Mouse (Mus musculus) liver, postnatal 0 days (tissue): ENCODE results near the gene Unc5b. TPM values are rescaled to one million over a fixed set of nuclear protein-coding genes. Genes with fewer than 3 reads are reported as not detected.

ENCODE experiments used
- ATAC-seq: fragments of 200-750 bp; cut with Nextera tagmentation; 2 replicates; pipeline ENCODE4 v1.8.0; 2017; ENCODE audit warnings: mild to moderate bottlenecking, moderate library complexity
- DNase-seq: peaks from one replicate; pipeline ENCODE4 v3.0.0-alpha.2; 2016
- H3K27ac ChIP-seq: fragments of 300-500 bp; sonication (generic); 2 replicates; pipeline ENCODE4 v1.5.1; 2014; ENCODE audit warnings: antibody characterized with exemption, moderate library complexity, mild to moderate bottlenecking, low read depth
- H3K27me3 ChIP-seq: fragments of 300-500 bp; sonication (generic); 2 replicates; pipeline ENCODE4 v1.6.1; 2014; ENCODE audit warnings: low read length, control low read depth, mixed read lengths; ENCODE audit not compliant: insufficient read depth
- H3K36me3 ChIP-seq: fragments of 300-500 bp; sonication (generic); replicated peaks from 2 replicates; pipeline ENCODE4 v1.6.1; 2014; ENCODE audit warnings: mild to moderate bottlenecking, control low read depth, low read length, moderate library complexity, mixed read lengths; ENCODE audit not compliant: insufficient read depth
- H3K4me1 ChIP-seq: fragments of 300-500 bp; sonication (generic); 2 replicates; pipeline ENCODE4 v1.6.1; 2014; ENCODE audit warnings: antibody characterized with exemption, mild to moderate bottlenecking, control low read depth; ENCODE audit not compliant: insufficient read depth
- H3K4me2 ChIP-seq: fragments of 300-500 bp; sonication (generic); 2 replicates; pipeline ENCODE4 v1.6.1; 2014; ENCODE audit warnings: low read depth, mild to moderate bottlenecking, low read length, moderate library complexity, mixed read lengths
- H3K4me3 ChIP-seq: fragments of 300-500 bp; sonication (generic); 2 replicates; pipeline ENCODE4 v1.5.1; 2014; ENCODE audit warnings: low read depth, low read length
- H3K9ac ChIP-seq: fragments of 300-500 bp; sonication (generic); replicated peaks from 2 replicates; pipeline ENCODE4 v1.6.1; 2014; ENCODE audit warnings: mild to moderate bottlenecking, moderate library complexity
- H3K9me3 ChIP-seq: fragments of 300-500 bp; sonication (generic); 2 replicates; pipeline ENCODE4 v1.6.1; 2016; ENCODE audit warnings: mild to moderate bottlenecking, control low read depth, low read length, mixed read lengths
- CTCF ChIP-seq: sonication (generic); IDR thresholded peaks from 2 replicates; pipeline ENCODE4 v1.5.1; 2016; ENCODE audit warnings: antibody characterized with exemption, low read depth
- EP300 ChIP-seq: IDR thresholded peaks from 2 replicates; pipeline ENCODE4 v1.6.1; 2016; ENCODE audit warnings: antibody characterized with exemption, low read depth, mild to moderate bottlenecking
- WGBS: fragments of 180-500 bp; shearing (Covaris S2); extraction: QIAGEN DNeasy Blood & Tissue Kit; methylation state at CpG from one replicate; pipeline ENCODE4 v1.1.7; 2014; ENCODE audit not compliant: insufficient replicate concordance; 5-methylcytosine and 5-hydroxymethylcytosine counted together
- polyA plus RNA-seq: library from polyadenylated mRNA; unstranded; fragments of >200 nt; fragmentation: Nextera tagmentation; extraction: Ambion mirVana; gene quantifications from 2 replicates; pipeline ENCODE4 v1.2.1, GENCODE M21; 2015

Unc5b gene
- polyA plus RNA-seq, 1 experiment from 2014 or later: 0.39 TPM

DNA sequence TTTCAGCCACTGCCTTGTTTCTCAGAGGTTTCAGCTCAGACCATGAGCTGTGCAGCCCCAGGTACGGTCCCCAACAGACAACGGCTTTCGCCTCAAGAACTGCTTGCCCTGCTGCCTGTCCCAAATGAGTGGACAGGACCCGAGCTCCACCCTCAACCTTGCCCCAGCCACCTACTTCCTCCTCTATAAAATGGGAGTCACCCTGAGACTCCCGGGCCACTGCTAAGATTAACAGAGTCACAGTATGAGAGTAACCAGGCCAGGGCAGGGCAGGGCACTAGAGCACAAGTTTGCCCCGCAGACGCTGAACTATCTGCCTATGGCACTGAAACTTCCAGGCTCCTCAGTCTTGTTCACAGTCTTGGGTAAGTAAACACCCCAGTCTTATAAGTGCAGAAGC lies 34.9 kb downstream of the Unc5b start:
- Histone ChIP-seq H3K9me3 (no peaks in the 10 kb centered on the region), H3K4me1 (peaks cover 4% of the 10 kb centered on the region; the same call in 1 of the 2 replicates), H3K27me3 (peaks cover 17% of the 10 kb centered on the region; the same call in 1 of the 2 replicates), H3K27ac (no peak overlapping the region), H3K4me2 (no peak overlapping the region), H3K9ac (no peak overlapping the region), H3K36me3 (no peaks in the 10 kb centered on the region), H3K4me3 (no peak overlapping the region)
- ATAC-seq (no peak), DNase-seq (no peak)
- TF ChIP-seq CTCF: no peak
- no peak for TF ChIP-seq EP300
- WGBS: 75% methylated on average over 7 of the region's 7 CpGs

DNA sequence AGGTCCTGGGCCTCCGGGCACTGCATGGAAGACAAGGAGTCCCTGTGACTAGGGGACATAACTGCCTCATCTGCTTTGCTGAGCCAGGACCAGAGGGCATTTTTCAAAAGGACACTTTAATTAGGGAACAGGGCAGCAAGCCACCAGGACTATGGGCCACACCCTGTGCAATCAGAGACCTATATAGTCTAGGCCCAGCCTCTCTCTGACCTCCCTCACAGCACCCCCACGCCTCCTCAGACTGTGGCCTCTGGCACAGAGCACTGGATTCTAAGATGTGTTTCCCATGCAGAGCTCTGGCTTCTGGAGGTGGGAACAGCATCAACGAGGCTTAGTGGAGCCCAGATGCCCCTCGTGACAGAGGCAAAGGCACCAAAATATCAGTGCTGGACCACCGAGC lies 35.4 kb downstream of the Unc5b start:
- DNase-seq (no peak), ATAC-seq (no peak)
- Histone ChIP-seq H3K4me3 (no peak overlapping the region), H3K36me3 (no peaks in the 10 kb centered on the region), H3K4me2 (no peak overlapping the region), H3K27me3 (peaks cover 15% of the 10 kb centered on the region; the same call in 1 of the 2 replicates), H3K4me1 (peaks cover 4% of the 10 kb centered on the region; the same call in 1 of the 2 replicates), H3K27ac (no peak overlapping the region), H3K9me3 (no peaks in the 10 kb centered on the region), H3K9ac (no peak overlapping the region)
- TF ChIP-seq EP300 (no peak), CTCF (no peak)
- WGBS: 60% methylated on average over 5 of the region's 5 CpGs

DNA sequence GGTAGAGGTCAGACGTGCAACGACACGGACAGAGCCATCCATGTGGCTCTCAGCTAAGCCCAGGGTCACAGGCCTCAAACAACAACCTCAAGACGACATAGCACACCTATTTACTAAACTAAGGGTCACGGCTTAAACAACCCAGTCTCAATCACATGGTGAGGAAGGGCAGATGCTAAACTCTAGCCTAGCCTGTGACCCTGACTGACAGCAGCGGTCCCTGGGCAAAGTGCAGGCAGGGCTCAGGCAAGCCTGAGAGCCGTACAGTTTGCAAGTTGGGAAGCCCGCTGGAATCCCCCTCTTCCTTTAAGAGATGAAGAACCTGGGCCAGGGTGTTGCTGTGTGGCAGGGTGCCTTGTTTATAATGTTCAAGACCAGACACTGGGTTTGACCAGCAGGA lies 36.6 kb downstream of the Unc5b start:
- H3K4me3 ChIP-seq: no peak overlapping the region
- peaks cover 4% of the 10 kb centered on the region; the same call in 1 of the 2 replicates for H3K4me1 ChIP-seq
- ATAC-seq (no peak), DNase-seq (no peak)
- TF ChIP-seq CTCF: no peak
- TF ChIP-seq EP300: no peak
- H3K36me3 ChIP-seq: no peaks in the 10 kb centered on the region
- H3K27ac ChIP-seq: no peak overlapping the region
- H3K9me3 ChIP-seq: no peaks in the 10 kb centered on the region
- 65% methylated on average over 8 of the region's 8 CpGs for WGBS
- H3K4me2 ChIP-seq: no peak overlapping the region
- H3K9ac ChIP-seq: no peak overlapping the region
- H3K27me3 ChIP-seq: peaks cover 10% of the 10 kb centered on the region; the same call in 1 of the 2 replicates

DNA sequence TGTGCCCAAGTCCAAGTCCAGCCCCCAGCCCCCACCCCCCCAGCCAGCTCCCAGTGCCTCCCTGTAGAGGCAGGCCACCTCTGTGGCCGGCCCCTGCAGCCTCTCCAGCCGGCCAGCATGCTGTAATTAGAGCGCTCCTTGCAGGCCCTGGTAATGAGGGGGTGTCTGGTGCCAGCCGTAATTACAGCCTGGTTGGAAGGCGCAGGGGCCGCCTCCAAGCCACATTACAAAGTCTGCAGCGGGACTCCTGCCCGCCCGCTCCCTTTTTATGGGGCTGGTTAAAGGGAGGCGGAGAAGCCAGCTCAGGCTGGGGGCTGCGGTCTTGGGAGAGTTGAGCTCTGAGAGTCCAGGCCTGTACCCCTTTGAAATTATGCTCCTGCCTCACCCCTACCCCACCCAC lies 37.0 kb downstream of the Unc5b start:
- Histone ChIP-seq H3K9ac (no peak overlapping the region), H3K4me2 (no peak overlapping the region), H3K27ac (no peak overlapping the region), H3K27me3 (peaks cover 9% of the 10 kb centered on the region; the same call in 1 of the 2 replicates), H3K4me3 (no peak overlapping the region), H3K36me3 (no peaks in the 10 kb centered on the region), H3K9me3 (no peaks in the 10 kb centered on the region), H3K4me1 (peaks cover 4% of the 10 kb centered on the region; the same call in 1 of the 2 replicates)
- 79% methylated on average over 11 of the region's 11 CpGs for WGBS
- DNase-seq (no peak), ATAC-seq (no peak)
- TF ChIP-seq EP300 (no peak), CTCF (no peak)

DNA sequence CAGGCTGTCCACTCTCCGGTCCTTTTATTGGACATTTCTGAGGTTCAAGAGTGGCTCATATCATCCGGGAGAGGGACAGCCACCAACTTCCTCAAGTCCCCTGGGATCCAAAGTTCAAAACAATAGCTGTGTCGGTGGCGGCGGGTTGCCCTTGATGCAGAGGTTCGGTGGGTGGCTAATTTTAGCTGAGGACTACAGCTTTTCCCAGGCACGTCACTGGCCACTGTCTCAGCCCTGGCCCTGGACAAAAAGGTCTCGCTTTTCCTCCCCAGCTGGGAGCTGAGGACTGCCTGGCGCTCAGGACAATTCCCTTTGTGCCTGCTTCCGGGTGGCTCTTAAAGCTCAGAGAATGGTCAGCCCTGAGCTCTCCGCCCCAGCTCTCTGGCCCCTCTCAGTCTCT lies 38.5 kb downstream of the Unc5b start:
- DNase-seq: no peak

DNA sequence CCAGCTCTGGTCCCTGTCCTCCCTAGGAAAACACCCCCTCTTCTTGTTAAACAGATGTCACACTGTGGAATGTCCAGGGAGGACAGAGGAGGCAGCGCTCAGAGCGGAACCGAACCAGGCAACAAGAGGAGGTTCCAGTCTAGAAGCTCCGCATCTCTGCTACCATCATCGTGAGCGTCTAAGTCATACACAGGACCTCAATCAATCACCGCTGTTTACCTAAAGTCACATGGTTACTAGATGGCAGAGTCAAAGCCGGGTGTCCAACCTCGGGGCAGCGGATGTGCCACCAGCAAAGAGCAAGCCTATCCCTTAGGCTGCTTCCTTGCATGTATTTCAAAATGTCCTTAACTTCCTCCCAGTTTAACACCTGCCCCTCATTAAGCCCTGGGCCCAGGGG lies 39.0 kb downstream of the Unc5b start:
- H3K27ac ChIP-seq: no peak overlapping the region
- DNase-seq (no peak), ATAC-seq (no peak; the same call in 1 of the 2 replicates)
- no peaks in the 10 kb centered on the region for H3K36me3 ChIP-seq
- no peak overlapping the region for H3K4me3 ChIP-seq
- H3K4me2 ChIP-seq: no peak overlapping the region
- WGBS: 29% methylated on average over 10 of the region's 10 CpGs
- H3K9me3 ChIP-seq: no peaks in the 10 kb centered on the region
- peaks cover 6% of the 10 kb centered on the region; the same call in 1 of the 2 replicates for H3K27me3 ChIP-seq
- TF ChIP-seq CTCF: no peak
- no peak for TF ChIP-seq EP300
- peaks cover 4% of the 10 kb centered on the region; the same call in 1 of the 2 replicates for H3K4me1 ChIP-seq
- no peak overlapping the region for H3K9ac ChIP-seq

More for the DNA sequence above, 38.5 kb downstream of the Unc5b start:
- no peak overlapping the region for H3K4me2 ChIP-seq
- no peaks in the 10 kb centered on the region for H3K36me3 ChIP-seq
- H3K27me3 ChIP-seq: peaks cover 6% of the 10 kb centered on the region; the same call in 1 of the 2 replicates
- no peak overlapping the region for H3K4me3 ChIP-seq
- whole genome bisulfite sequencing: 24% methylated on average over 11 of the region's 11 CpGs
- peaks cover 4% of the 10 kb centered on the region; the same call in 1 of the 2 replicates for H3K4me1 ChIP-seq
- TF ChIP-seq CTCF (no peak), EP300 (no peak)
- H3K9ac ChIP-seq: no peak overlapping the region
- H3K27ac ChIP-seq: no peak overlapping the region
- no peaks in the 10 kb centered on the region for H3K9me3 ChIP-seq
- ATAC-seq: no peak

DNA sequence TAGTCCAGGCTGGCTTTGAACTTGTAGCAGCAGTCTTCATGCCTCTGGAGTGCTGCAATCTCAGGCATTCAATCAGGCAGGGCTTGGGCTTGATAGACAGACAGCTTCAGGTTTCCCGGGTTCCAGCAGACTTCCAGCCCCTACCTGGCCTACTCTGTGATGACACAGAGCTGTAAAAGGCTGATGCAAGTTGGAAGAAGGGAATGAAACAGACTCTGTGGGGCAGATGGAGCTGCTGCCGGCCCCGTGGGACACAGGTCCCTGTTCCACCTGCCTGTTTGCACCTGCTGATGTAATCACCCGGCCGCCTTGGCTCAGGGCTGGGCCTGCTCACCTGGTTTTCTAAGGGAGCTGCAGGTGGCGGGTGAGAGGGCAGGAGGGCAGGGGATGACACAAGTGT lies 40.5 kb downstream of the Unc5b start:
- TF ChIP-seq EP300: no peak
- no peak for TF ChIP-seq CTCF
- ATAC-seq (peak; percentile 45), DNase-seq (no peak)
- Histone ChIP-seq H3K9me3 (no peaks in the 10 kb centered on the region), H3K4me2 (no peak overlapping the region), H3K27me3 (peaks cover 6% of the 10 kb centered on the region; the same call in 1 of the 2 replicates), H3K4me3 (no peak overlapping the region), H3K4me1 (peaks cover 4% of the 10 kb centered on the region; the same call in 1 of the 2 replicates), H3K9ac (no peak overlapping the region), H3K36me3 (no peaks in the 10 kb centered on the region), H3K27ac (no peak overlapping the region)
- 64% methylated on average over 6 of the region's 6 CpGs for WGBS
